ENCODE assay signal across 24 mouse cellular contexts in genomic region chr11:11751091-11751490, GRCm38 (mm10). TPM values are rescaled to one million over a fixed set of nuclear protein-coding genes. Genes with fewer than 3 reads are reported as not detected.
DNase-seq lines count a peak whose midpoint lies in the region; ATAC-seq lines count a peak whose summit lies in the region.
"Had no signal": no experiment of that assay in that cellular context is flagged by ENCODE, and none has a peak within 500 bp of the region (broad histone marks: within the 10 kb centered on the region; RNA-seq: fewer than 3 reads in every experiment).

No protein-coding gene starts in this region.

- no peak overlapping the region for H3K4me3 ChIP-seq in intestine, embryonic 15.5 days (replicated peaks)
- H3K4me3 ChIP-seq in neural tube, embryonic 15.5 days (replicated peaks): no peak overlapping the region
- no peak overlapping the region for H3K4me3 ChIP-seq in kidney, embryonic 15.5 days (replicated peaks)
- H3K4me3 ChIP-seq: embryonic facial prominence, embryonic 13.5 days; gastrocnemius, adult 2 months; heart, embryonic 15.5 days; liver, embryonic 12.5 days; midbrain, embryonic 12.5 days had no signal

- 88% methylated on average over 5 of the region's 5 CpGs for WGBS in intestine, embryonic 15.5 days
- 90% methylated on average over 5 of the region's 5 CpGs for WGBS in neural tube, embryonic 15.5 days
- WGBS in kidney, embryonic 15.5 days: 90% methylated on average over 5 of the region's 5 CpGs

- no peaks in the 10 kb centered on the region for H3K9me3 ChIP-seq in intestine, embryonic 15.5 days
- no peaks in the 10 kb centered on the region for H3K9me3 ChIP-seq in neural tube, embryonic 15.5 days (replicated peaks)
- H3K9me3 ChIP-seq in kidney, embryonic 15.5 days (replicated peaks): no peaks in the 10 kb centered on the region
- H3K9me3 ChIP-seq: embryonic facial prominence, embryonic 13.5 days; heart, embryonic 15.5 days; liver, embryonic 12.5 days; midbrain, embryonic 12.5 days had no signal

- peak; percentile 24 for ATAC-seq in activated CD4-positive, CD25-positive, alpha-beta regulatory T cell, adult 4 months
- ATAC-seq in megakaryocyte progenitor cell, adult 5-6 weeks (replicated peaks; ENCODE audit: poor library complexity): peak; percentile 38
- no peak for ATAC-seq in intestine, embryonic 15.5 days
- ATAC-seq in neural tube, embryonic 15.5 days (ENCODE audit: low FRiP score): no peak
- ATAC-seq in kidney, embryonic 15.5 days (replicated peaks; ENCODE audit: low FRiP score): no peak
- ATAC-seq: forebrain, embryonic 16.5 days; hindbrain, embryonic 16.5 days; liver, embryonic 12.5 days; liver, postnatal 0 days had no signal

- DNase-seq in A20 (ENCODE audit: low read depth, low spot score): peak; percentile 90
- DNase-seq in B cell, adult 2 months: peak; percentile 60 to 63
- no peak for DNase-seq in urinary bladder, adult 2 months (ENCODE audit: low spot score)
- DNase-seq: adrenal gland, adult 8-10 months; cerebellum, adult 9-10 months; gastrocnemius, adult 2 months; kidney, adult 2 months; kidney, postnatal 10 days; layer of hippocampus, postnatal 36 days; left cerebral cortex, postnatal 4 days; liver, postnatal 0 days; thymus, adult 2 months; thymus, postnatal 4 days had no signal

- H3K9ac ChIP-seq in intestine, embryonic 15.5 days: no peak overlapping the region
- H3K9ac ChIP-seq in neural tube, embryonic 15.5 days (replicated peaks): no peak overlapping the region
- H3K9ac ChIP-seq in kidney, embryonic 15.5 days: no peak overlapping the region
- H3K9ac ChIP-seq: embryonic facial prominence, embryonic 13.5 days; heart, embryonic 15.5 days; liver, embryonic 12.5 days; liver, postnatal 0 days; midbrain, embryonic 12.5 days had no signal

- H3K27me3 ChIP-seq in intestine, embryonic 15.5 days (replicated peaks): no peaks in the 10 kb centered on the region
- no peaks in the 10 kb centered on the region for H3K27me3 ChIP-seq in neural tube, embryonic 15.5 days (replicated peaks)
- no peaks in the 10 kb centered on the region for H3K27me3 ChIP-seq in kidney, embryonic 15.5 days
- H3K27me3 ChIP-seq: embryonic facial prominence, embryonic 13.5 days; heart, embryonic 15.5 days; liver, embryonic 12.5 days; midbrain, embryonic 12.5 days had no signal

- no peaks in the 10 kb centered on the region for H3K4me1 ChIP-seq in intestine, embryonic 15.5 days (replicated peaks)
- peaks cover 4% of the 10 kb centered on the region; the same call in 1 of the 2 replicates for H3K4me1 ChIP-seq in neural tube, embryonic 15.5 days
- H3K4me1 ChIP-seq in kidney, embryonic 15.5 days: no peaks in the 10 kb centered on the region
- H3K4me1 ChIP-seq: embryonic facial prominence, embryonic 13.5 days; heart, embryonic 15.5 days; liver, embryonic 12.5 days; midbrain, embryonic 12.5 days had no signal

- H3K36me3 ChIP-seq in intestine, embryonic 15.5 days: no peaks in the 10 kb centered on the region
- no peaks in the 10 kb centered on the region for H3K36me3 ChIP-seq in neural tube, embryonic 15.5 days
- H3K36me3 ChIP-seq in kidney, embryonic 15.5 days: no peaks in the 10 kb centered on the region
- H3K36me3 ChIP-seq: embryonic facial prominence, embryonic 13.5 days; heart, embryonic 15.5 days; midbrain, embryonic 12.5 days had no signal

- H3K4me2 ChIP-seq in intestine, embryonic 15.5 days (replicated peaks): no peak overlapping the region
- H3K4me2 ChIP-seq in neural tube, embryonic 15.5 days: no peak overlapping the region
- H3K4me2 ChIP-seq in kidney, embryonic 15.5 days: no peak overlapping the region
- H3K4me2 ChIP-seq: embryonic facial prominence, embryonic 13.5 days; heart, embryonic 15.5 days; liver, embryonic 12.5 days; midbrain, embryonic 12.5 days had no signal

- no peak overlapping the region for H3K27ac ChIP-seq in intestine, embryonic 15.5 days
- no peak overlapping the region for H3K27ac ChIP-seq in neural tube, embryonic 15.5 days (replicated peaks)
- no peak overlapping the region for H3K27ac ChIP-seq in kidney, embryonic 15.5 days
- H3K27ac ChIP-seq: embryonic facial prominence, embryonic 13.5 days; gastrocnemius, adult 2 months; heart, embryonic 15.5 days; liver, embryonic 12.5 days; midbrain, embryonic 12.5 days had no signal

RNA-seq across cellular contexts. Expression of gene Fignl1, which starts 57.7 kb away (rescaled TPM):
- 10 to 100 TPM; 23.8 to 32.5 TPM for polyA plus RNA-seq in activated CD4-positive, CD25-positive, alpha-beta regulatory T cell, adult 4 months (2017; shearing (Covaris generic))
- 60.0 and 75.1 TPM in 2 replicates for total RNA-seq in megakaryocyte progenitor cell, adult 5-6 weeks (2015)
- 82.4 and 96.9 TPM in 2 replicates for total RNA-seq in megakaryocyte progenitor cell, adult 5-6 weeks (2017)
- polyA plus RNA-seq in intestine, embryonic 15.5 days (2015; fragmentation: Nextera tagmentation; extraction: Ambion mirVana): 46.9 and 52.8 TPM in 2 replicates
- 8.7 and 19.6 TPM in 2 replicates for polyA plus RNA-seq in neural tube, embryonic 15.5 days (2015; fragmentation: Nextera tagmentation; extraction: Ambion mirVana)
- polyA plus RNA-seq in urinary bladder, adult 2 months (2012; rRNA removed): 0.66 and 1.2 TPM in 2 replicates
- 66.0 and 70.0 TPM in 2 replicates for polyA plus RNA-seq in kidney, embryonic 15.5 days (2015; fragmentation: Nextera tagmentation; extraction: Ambion mirVana)

Comparison
In these comparisons a context has a peak if more than half of its experiments do, and no peak if none do; other contexts are left out.
1. ATAC-seq: peak in activated CD4-positive, CD25-positive, alpha-beta regulatory T cell, adult 4 months (single experiment) and megakaryocyte progenitor cell, adult 5-6 weeks (single experiment); none in intestine, embryonic 15.5 days (single experiment), neural tube, embryonic 15.5 days (single experiment) and kidney, embryonic 15.5 days (single experiment).